Mouse (Mus musculus) erythroblast, embryonic 14.5 days (primary cell): ENCODE measurements at regions not wholly inside any gene's neighbourhood (a gene's known extent, or its start where the extent isn't known, plus 50 kb on each side); places are given as distances from the start of the nearest gene placed in this dataset.

Source experiments
- H3K27me3 ChIP-seq: 2 replicates; pipeline ENCODE4 v1.6.1; 2012; ENCODE audit warnings: inconsistent platforms; ENCODE audit not compliant: control insufficient read depth
- H3K36me3 ChIP-seq: 2 replicates; pipeline ENCODE4 v1.6.1; 2012; ENCODE audit warnings: mild to moderate bottlenecking, inconsistent platforms; ENCODE audit not compliant: control insufficient read depth
- H3K4me1 ChIP-seq: 2 replicates; pipeline ENCODE4 v1.6.1; 2012; ENCODE audit warnings: inconsistent platforms; ENCODE audit not compliant: control insufficient read depth
- H3K4me3 ChIP-seq: replicated peaks from 2 replicates; pipeline ENCODE3; 2012; ENCODE audit warnings: moderate library complexity, mild to moderate bottlenecking, inconsistent platforms
- H3K9me3 ChIP-seq: 2 replicates; pipeline ENCODE4 v1.6.1; 2012; ENCODE audit warnings: low read length, inconsistent platforms, mixed read lengths; ENCODE audit not compliant: control insufficient read depth
- GATA1 ChIP-seq: IDR thresholded peaks from 2 replicates; pipeline ENCODE4 v1.6.1; 2012; ENCODE audit warnings: low read length, inconsistent platforms, mixed read lengths
- TAL1 ChIP-seq: IDR thresholded peaks from 3 replicates; pipeline ENCODE4 v1.6.1; 2012; ENCODE audit warnings: low read length, inconsistent platforms, mixed read lengths

DNA sequence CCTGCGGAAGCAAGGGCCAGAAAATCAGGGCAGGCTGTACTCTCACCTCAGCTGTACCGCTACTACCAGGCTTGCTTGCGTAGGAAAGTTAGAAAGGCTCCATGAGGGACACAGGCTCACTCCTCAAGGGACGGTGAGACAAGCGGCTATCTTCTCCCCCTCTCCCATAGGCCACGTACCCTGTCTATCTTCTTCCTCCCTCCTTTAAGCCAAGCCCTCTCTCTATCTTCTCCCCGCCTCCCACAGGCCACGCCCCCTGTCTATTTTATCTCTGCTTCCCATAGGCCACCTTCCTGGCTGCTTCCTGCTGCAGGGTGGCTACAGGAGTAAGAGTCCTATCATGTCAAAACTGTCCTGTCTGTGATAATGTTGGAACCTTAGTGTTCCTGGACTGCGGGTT, 409.1 kb upstream of the Kcnab2 start:
- H3K27me3 ChIP-seq, result no peaks in the 10 kb centered on the region
- no peaks in the 10 kb centered on the region; the same call in 1 of the 2 replicates for H3K4me1 ChIP-seq
- H3K36me3 ChIP-seq, result no peaks in the 10 kb centered on the region
- peak overlapping the region; percentile 26 for H3K4me3 ChIP-seq
- no peak for TF ChIP-seq GATA1
- TF ChIP-seq TAL1, result no peak
- peaks cover 83% of the 10 kb centered on the region for H3K9me3 ChIP-seq

DNA sequence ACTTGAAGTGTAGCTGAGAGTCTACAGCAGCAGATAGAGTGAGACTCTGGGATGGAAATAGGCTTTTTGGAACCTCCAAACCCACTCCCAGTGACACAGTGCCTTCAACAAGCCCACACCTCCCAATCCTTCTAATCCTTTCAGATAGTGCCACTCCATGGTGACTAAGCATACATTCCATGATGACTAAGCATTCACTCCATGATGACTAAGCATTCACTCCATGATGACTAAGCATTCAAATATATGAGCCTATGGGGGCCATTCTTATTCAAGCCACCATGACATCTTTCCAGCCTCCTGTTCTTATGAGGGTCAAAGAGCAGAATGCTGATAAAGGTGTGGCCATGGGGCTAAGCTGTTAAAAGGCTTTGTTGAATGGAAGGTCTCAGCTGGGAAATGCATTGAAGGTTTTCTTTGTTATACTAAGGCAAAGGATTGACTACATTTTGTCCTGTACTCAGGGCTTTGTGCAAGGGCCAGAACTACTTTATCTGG, 403.8 kb upstream of the Kcnab2 start:
- Histone ChIP-seq H3K9me3 (peaks cover 86% of the 10 kb centered on the region), H3K27me3 (peaks cover 3% of the 10 kb centered on the region; the same call in 1 of the 2 replicates), H3K36me3 (no peaks in the 10 kb centered on the region), H3K4me1 (no peaks in the 10 kb centered on the region), H3K4me3 (no peak overlapping the region)
- TF ChIP-seq GATA1 (no peak), TAL1 (no peak)

DNA sequence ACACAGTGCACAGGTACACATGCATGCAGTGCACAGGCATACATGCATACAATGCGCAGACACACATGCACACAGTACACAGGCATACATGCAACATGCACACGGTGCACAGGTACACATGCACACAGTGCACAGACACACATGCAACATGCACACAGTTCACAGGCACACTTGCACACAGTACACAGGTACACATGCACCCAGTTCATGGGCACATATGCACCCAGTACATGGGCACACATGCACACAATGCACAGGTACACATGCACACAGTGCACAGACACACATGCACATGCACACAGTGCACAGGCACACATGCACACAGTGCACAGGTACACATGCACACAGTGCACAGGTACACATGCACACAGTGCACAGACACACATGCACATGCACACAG, 402.7 kb upstream of the Kcnab2 start:
- Histone ChIP-seq H3K4me3 (no peak overlapping the region), H3K27me3 (peaks cover 3% of the 10 kb centered on the region; the same call in 1 of the 2 replicates), H3K36me3 (no peaks in the 10 kb centered on the region), H3K9me3 (peaks cover 85% of the 10 kb centered on the region), H3K4me1 (no peaks in the 10 kb centered on the region)
- TF ChIP-seq GATA1 (no peak), TAL1 (no peak; the same call in 2 of the 3 replicates)

DNA sequence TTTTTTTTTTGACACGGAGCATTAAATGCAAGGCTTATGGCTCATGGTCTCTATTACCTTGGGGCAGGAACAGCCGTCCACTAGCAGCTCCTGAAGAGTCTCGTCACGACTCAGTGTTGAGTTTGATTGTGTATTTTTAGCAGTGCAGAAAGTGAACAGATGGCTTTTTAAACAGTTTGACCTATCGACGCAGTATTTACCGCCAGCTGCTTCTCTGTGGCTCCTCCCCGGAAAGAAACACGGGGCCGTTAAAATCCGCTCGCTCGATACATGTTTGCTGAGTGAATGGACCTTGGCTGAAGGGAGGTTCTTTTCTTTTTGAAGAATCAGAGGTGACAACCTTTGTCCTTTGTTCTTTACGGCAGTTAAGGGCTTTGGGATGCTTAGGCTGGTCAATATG, 401.3 kb upstream of the Kcnab2 start:
- Histone ChIP-seq H3K36me3 (no peaks in the 10 kb centered on the region), H3K4me1 (no peaks in the 10 kb centered on the region), H3K9me3 (peaks cover 84% of the 10 kb centered on the region), H3K4me3 (no peak overlapping the region), H3K27me3 (peaks cover 3% of the 10 kb centered on the region; the same call in 1 of the 2 replicates)
- TF ChIP-seq TAL1 (no peak), GATA1 (no peak)

DNA sequence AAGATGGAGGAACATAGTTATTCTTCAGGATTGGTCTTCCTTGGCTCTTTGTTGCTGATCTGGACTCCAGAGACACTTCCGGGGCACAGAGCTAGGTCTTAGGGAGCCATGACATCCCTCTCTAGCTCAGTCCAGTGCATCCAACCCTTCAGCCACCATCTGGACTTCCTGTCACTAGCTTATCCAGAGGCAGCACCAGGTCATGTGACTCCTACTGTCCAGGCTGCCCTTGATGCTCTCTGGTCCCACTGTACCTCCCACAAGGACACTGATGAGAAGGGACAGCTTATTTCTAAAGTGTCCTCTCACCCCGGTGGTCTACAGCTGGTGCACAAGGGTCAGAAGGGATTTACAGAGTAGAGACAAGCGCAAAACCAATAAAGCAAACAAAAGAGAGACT, 400.7 kb upstream of the Kcnab2 start:
- no peak overlapping the region for H3K4me3 ChIP-seq
- peaks cover 79% of the 10 kb centered on the region for H3K9me3 ChIP-seq
- peaks cover 3% of the 10 kb centered on the region; the same call in 1 of the 2 replicates for H3K27me3 ChIP-seq
- TF ChIP-seq TAL1 (no peak), GATA1 (no peak)
- H3K4me1 ChIP-seq, result no peaks in the 10 kb centered on the region
- H3K36me3 ChIP-seq, result no peaks in the 10 kb centered on the region

DNA sequence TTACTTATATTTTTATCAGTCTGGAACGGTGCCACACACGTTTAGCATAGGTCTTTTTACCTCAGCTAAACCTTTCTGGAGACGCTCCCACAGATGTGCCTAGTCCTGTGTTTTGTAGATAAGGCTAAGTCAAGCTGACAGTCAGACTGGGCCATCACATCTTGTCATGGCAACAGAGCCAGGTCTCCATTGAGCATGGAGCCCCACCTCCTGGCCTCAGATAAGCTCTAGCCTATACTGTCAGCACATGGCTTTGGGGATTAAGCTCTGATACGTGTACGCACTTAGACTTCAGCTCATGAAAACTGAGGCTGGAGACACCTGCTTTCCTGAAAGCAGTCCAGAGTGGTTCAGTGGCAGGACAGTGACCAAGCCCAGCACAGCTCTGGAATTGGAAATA, 392.4 kb upstream of the Kcnab2 start:
- Histone ChIP-seq H3K9me3 (peaks cover 77% of the 10 kb centered on the region), H3K27me3 (no peaks in the 10 kb centered on the region), H3K4me3 (no peak overlapping the region), H3K4me1 (peaks cover 3% of the 10 kb centered on the region), H3K36me3 (no peaks in the 10 kb centered on the region)
- TF ChIP-seq GATA1, result 0 out of 2 replicates have a peak, but pooled peaks have one; percentile 11
- no peak for TF ChIP-seq TAL1

DNA sequence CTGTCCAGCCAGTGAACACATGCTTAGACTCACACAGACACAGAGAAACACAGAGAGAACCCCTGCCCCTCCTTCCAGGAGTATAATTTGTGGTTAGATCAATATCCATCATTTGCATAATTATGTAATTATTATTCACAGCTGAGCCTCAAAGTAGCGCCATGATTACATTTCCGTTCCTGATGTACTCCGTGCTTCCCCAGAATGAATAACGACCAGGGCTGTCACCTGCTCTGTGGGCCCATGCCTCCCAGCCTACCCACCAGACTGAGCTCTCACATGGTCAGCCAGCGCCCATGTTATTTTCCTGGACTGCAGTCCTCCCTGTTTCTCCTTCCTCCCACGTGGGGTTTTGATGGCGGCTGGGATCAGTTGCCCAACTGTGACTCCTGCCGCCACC, 388.2 kb upstream of the Kcnab2 start:
- peaks cover 81% of the 10 kb centered on the region for H3K9me3 ChIP-seq

DNA sequence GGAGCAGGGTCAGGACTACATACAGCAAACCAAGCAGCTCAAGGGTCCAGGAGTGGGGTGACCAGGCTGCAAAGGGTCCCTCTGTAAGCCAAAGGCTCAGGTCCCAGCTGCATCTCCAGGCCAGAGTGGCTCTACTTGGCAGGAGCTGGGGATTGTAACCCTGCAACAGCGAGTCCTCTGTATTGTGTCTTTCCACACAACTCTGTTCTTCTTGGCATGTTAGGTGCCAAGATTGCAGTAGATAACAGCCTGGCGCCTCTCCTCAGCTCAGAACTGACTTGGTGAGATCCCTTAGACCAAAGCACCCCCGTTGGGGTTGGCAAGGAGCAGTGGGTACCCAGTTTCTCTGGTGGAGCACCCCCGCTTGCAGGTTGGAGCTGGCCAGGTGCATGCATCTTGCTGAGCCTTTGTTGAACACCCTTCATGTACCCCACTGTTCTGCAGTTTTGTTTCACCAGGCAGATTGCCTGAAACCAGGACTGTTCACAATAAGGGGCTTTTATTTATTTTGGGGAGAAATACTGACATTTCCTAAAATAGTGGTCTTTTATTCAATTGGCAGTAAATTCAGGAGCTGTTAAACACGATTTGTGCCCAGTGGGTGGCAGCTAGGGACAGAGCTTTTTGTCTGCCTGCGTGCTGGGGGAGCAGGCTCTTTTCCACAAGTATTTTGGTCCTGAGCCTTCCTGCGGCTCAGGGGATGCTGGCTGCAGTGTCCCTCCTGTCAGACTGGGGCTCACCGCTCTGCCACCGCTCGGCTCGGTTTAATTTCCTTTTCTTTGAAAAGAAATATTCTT, 385.3 kb upstream of the Kcnab2 start:
- Histone ChIP-seq H3K4me1 (no peaks in the 10 kb centered on the region), H3K4me3 (no peak overlapping the region), H3K27me3 (no peaks in the 10 kb centered on the region), H3K36me3 (no peaks in the 10 kb centered on the region), H3K9me3 (peaks cover 82% of the 10 kb centered on the region)
- TF ChIP-seq TAL1, result no peak
- no peak for TF ChIP-seq GATA1

More for the DNA sequence above, 388.2 kb upstream of the Kcnab2 start:
- TF ChIP-seq TAL1 (no peak), GATA1 (no peak)
- H3K27me3 ChIP-seq, result no peaks in the 10 kb centered on the region
- no peaks in the 10 kb centered on the region for H3K36me3 ChIP-seq
- H3K4me3 ChIP-seq, result no peak overlapping the region
- peaks cover 3% of the 10 kb centered on the region for H3K4me1 ChIP-seq

DNA sequence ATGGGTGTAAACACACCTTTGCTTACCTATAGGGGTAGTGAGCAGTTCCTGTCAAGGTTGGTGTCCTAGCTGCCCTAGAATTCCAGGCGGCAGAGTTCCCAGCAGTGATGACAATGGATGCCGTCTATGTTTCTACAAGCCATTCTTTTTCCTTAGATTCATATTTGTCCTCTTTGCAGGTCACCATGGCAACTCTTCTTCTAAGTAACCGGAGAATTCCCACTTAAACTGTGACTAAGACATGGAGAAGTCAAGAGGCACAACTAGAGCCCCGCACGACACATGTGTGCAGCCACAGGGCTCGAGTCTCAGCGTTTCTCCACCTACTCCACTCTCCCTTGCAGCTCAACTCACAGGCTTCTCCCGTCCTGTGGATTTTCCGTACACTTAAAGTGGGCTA, 381.5 kb upstream of the Kcnab2 start:
- Histone ChIP-seq H3K9me3 (peaks cover 61% of the 10 kb centered on the region), H3K4me1 (no peaks in the 10 kb centered on the region), H3K36me3 (no peaks in the 10 kb centered on the region), H3K4me3 (no peak overlapping the region), H3K27me3 (no peaks in the 10 kb centered on the region)
- TF ChIP-seq GATA1, result no peak
- TF ChIP-seq TAL1, result no peak
